Mouse (Mus musculus): ENCODE results near the gene Alcam. TPM values are rescaled to one million over a fixed set of nuclear protein-coding genes. Genes with fewer than 3 reads are reported as not detected.

Gene Alcam
- polyA plus RNA-seq, 1 experiment, result 141 TPM

DNA sequence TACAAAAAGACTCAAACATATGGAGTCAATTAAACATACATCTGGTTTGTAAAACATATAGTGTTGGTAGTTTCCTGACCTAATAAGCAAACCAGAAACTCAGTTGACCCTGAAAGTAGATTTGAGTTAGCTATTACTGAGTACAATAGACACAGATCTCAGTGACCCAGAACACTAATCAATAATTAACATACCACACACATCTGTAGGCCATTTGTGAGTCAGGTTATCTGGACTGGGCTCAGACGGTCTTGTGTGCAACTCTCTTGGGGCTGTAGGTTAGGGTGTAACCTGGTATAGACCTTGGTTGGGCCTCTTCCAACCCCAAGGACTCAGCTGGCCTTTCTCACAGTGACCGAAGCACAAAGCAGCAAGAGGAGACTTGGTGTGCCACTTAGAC, 211.7 kb downstream of the Alcam start:
- no peaks in the 10 kb centered on the region for H3K4me1 ChIP-seq (ENCODE audit: control insufficient read depth, insufficient read depth, low read length)
- TF ChIP-seq POLR2A (IDR thresholded peaks at IDR 0.05; ENCODE audit: borderline replicate concordance, low read depth, low read length) (no peak), CTCF (IDR thresholded peaks at IDR 0.05; ENCODE audit: low read depth, low read length) (no peak)
- H3K4me3 ChIP-seq (ENCODE audit: insufficient read depth, low read length), result no peak overlapping the region
- H3K27ac ChIP-seq (ENCODE audit: insufficient read depth, low read depth, low read length), result no peak overlapping the region

GRCm38 (mm10) chr16:52229930-52230329, 223.9 kb downstream of the Alcam start:
- Histone ChIP-seq H3K4me3 (ENCODE audit: insufficient read depth, low read length) (no peak overlapping the region), H3K27ac (ENCODE audit: insufficient read depth, low read depth, low read length) (no peak overlapping the region), H3K4me1 (ENCODE audit: control insufficient read depth, insufficient read depth, low read length) (peaks cover 10% of the 10 kb centered on the region)
- no peak for TF ChIP-seq CTCF (IDR thresholded peaks at IDR 0.05; ENCODE audit: low read depth, low read length)
- TF ChIP-seq POLR2A (IDR thresholded peaks at IDR 0.05; ENCODE audit: borderline replicate concordance, low read depth, low read length), result no peak

- peaks cover 10% of the 10 kb centered on the region for H3K4me1 ChIP-seq (ENCODE audit: control insufficient read depth, insufficient read depth, low read length)
- no peak for TF ChIP-seq POLR2A (IDR thresholded peaks at IDR 0.05; ENCODE audit: borderline replicate concordance, low read depth, low read length)
- TF ChIP-seq CTCF (IDR thresholded peaks at IDR 0.05; ENCODE audit: low read depth, low read length), result no peak
- H3K4me3 ChIP-seq (ENCODE audit: insufficient read depth, low read length), result no peak overlapping the region
- no peak overlapping the region for H3K27ac ChIP-seq (ENCODE audit: insufficient read depth, low read depth, low read length)
These were observed 224.4 kb downstream of the Alcam start for GRCm38 (mm10) chr16:52229446-52229845.

DNA sequence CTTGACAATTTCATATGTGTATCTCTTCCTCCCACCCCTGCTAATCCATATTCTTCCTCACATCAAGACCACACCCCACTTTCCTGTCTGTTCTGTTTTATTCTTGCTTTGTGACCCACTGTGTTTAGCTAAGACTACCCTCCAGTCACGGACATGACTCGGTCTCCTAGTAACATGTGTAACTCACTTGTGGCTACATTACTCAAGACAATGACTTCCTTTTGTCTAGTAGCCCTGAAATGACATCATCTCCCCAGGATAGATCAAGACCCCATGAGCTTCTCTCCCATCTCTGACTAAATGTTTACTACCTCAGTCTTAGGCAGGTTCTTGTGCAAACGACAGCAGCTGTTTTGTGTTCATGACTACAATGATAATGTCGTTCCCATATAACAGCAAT, 231.0 kb downstream of the Alcam start:
- Histone ChIP-seq H3K27ac (ENCODE audit: insufficient read depth, low read depth, low read length) (no peak overlapping the region), H3K4me3 (ENCODE audit: insufficient read depth, low read length) (no peak overlapping the region), H3K4me1 (ENCODE audit: control insufficient read depth, insufficient read depth, low read length) (0 out of 2 replicates have a peak, but pooled peaks cover 2% of the 10 kb centered on the region)
- TF ChIP-seq POLR2A (IDR thresholded peaks at IDR 0.05; ENCODE audit: borderline replicate concordance, low read depth, low read length) (no peak), CTCF (IDR thresholded peaks at IDR 0.05; ENCODE audit: low read depth, low read length) (no peak)

DNA sequence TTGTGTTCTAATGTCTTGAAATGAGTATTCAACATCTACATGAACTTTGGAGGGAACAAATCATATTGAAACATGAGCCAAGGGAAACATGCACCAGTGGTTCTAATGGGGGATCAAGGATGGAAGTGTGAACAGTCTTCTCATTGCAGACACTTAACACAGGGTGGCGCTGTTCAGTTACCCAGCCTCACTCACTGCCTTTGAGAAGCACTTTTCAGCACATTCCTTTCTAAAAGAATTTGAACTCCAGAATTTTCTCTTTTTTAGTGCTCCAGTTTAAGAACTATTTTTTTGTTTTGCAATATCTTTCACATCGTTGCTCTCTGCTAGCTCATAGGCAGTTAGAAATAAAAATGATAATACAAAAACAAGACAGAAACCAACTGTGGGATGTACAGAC, 234.8 kb downstream of the Alcam start:
- Histone ChIP-seq H3K4me3 (ENCODE audit: insufficient read depth, low read length) (no peak overlapping the region), H3K4me1 (ENCODE audit: control insufficient read depth, insufficient read depth, low read length) (0 out of 2 replicates have a peak, but pooled peaks cover 2% of the 10 kb centered on the region), H3K27ac (ENCODE audit: insufficient read depth, low read depth, low read length) (no peak overlapping the region)
- no peak for TF ChIP-seq POLR2A (IDR thresholded peaks at IDR 0.05; ENCODE audit: borderline replicate concordance, low read depth, low read length)
- TF ChIP-seq CTCF (IDR thresholded peaks at IDR 0.05; ENCODE audit: low read depth, low read length), result no peak

- Histone ChIP-seq H3K4me1 (ENCODE audit: control insufficient read depth, insufficient read depth, low read length) (no peaks in the 10 kb centered on the region), H3K27ac (ENCODE audit: insufficient read depth, low read depth, low read length) (no peak overlapping the region), H3K4me3 (ENCODE audit: insufficient read depth, low read length) (no peak overlapping the region)
- TF ChIP-seq CTCF (IDR thresholded peaks at IDR 0.05; ENCODE audit: low read depth, low read length) (no peak), POLR2A (IDR thresholded peaks at IDR 0.05; ENCODE audit: borderline replicate concordance, low read depth, low read length) (no peak)
These were observed 242.8 kb downstream of the Alcam start for GRCm38 (mm10) chr16:52210844-52211606.

DNA sequence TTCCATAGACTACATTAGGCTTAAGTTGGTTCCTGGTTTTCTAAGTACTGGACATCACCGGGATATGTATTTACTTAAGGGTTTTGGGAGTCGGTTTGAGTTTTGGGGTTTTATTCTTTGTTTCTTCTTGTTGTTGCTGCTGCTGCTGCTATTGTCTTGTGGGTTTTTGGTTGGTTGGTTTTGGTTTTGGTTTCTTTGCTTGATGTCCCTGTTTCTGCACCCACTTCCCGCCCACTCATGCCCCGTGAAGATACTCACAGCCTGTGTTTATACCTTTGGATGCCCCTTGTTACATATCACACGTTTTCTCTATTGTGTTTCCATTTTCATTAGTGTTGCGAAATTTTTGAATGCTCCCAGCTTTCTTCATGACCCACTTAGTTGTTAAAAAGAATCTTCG, 253.8 kb downstream of the Alcam start:
- TF ChIP-seq CTCF (IDR thresholded peaks at IDR 0.05; ENCODE audit: low read depth, low read length) (no peak), POLR2A (IDR thresholded peaks at IDR 0.05; ENCODE audit: borderline replicate concordance, low read depth, low read length) (no peak)
- no peak overlapping the region for H3K27ac ChIP-seq (ENCODE audit: insufficient read depth, low read depth, low read length)

More for the DNA sequence above, 253.8 kb downstream of the Alcam start:
- no peak overlapping the region for H3K4me3 ChIP-seq (ENCODE audit: insufficient read depth, low read length)
- no peaks in the 10 kb centered on the region for H3K4me1 ChIP-seq (ENCODE audit: control insufficient read depth, insufficient read depth, low read length)
